Mouse (Mus musculus): ENCODE results near the gene Rab10.

Gene Rab10

GRCm38 (mm10) chr12:3236163-3236641, 73.6 kb downstream of the Rab10 start:
- peak; percentile 47 for DNase-seq

GRCm38 (mm10) chr12:3235646-3236161, 74.1 kb downstream of the Rab10 start:
- peak; percentile 97 for DNase-seq

GRCm38 (mm10) chr12:3235124-3235631, 74.6 kb downstream of the Rab10 start:
- peak; percentile 92 for DNase-seq

- peak; percentile 18 for DNase-seq
Observed at GRCm38 (mm10) chr12:3234061-3234460, 75.7 kb downstream of the Rab10 start.

GRCm38 (mm10) chr12:3223352-3223751, 86.4 kb downstream of the Rab10 start:
- no peak for DNase-seq

GRCm38 (mm10) chr12:3210181-3210580, 99.6 kb downstream of the Rab10 start:
- DNase-seq: no peak

GRCm38 (mm10) chr12:3209163-3209562, 100.6 kb downstream of the Rab10 start:
- DNase-seq: no peak
